Mouse (Mus musculus) ovary, postnatal 10 days (tissue): ENCODE results near the gene Itga9.

ENCODE experiments used
- DNase-seq: peaks from one replicate; pipeline ENCODE4 v3.0.0; 2022; ENCODE audit warnings: low spot score

The Itga9 gene

DNA sequence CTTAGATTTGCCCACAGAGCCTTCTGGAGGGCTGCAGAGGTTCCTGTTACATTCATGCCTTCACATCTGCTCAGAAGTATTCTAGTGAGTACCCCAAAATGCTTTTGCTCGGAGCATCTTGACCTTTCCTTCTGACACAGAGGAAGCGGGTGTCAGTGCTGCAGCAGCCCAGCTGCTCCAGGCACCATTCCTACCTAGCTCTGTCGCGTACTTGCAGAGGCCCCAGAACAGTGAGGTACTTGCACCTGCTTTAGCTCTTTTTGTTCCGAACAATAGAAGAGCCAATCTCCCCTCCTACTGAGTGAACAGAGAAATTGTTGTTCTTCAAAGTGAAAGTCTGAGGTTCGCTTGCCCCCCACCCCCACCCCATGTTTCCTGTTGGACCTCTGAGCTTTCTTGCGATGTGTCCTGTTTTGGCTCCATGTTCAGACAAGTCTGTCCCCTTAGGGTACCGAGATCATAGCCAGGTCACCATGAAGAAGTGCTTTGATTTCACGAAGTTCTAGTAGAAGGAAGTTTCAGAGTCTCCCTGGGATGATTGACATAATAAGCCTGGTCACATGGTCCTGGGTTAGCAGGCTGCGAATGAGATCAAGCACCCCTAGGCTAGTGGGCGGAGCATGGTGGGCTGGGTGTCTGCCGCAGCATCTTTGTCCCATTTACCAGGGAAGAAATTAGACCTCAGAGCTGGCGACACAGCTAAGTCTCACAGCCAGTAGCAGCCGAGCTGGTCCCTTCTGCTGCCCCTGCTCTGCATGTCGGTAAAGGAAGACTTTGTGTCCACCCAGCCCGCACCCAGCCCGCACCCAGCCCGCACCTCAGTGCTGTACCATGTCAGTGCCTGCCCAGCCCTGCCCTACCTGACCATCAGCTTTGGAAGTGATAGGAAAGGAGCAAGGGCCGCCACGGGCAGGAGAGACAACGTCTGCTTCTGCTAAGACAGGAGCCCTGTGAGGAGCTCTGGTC, 215.0 kb downstream of the Itga9 start:
- no peak for DNase-seq

DNA sequence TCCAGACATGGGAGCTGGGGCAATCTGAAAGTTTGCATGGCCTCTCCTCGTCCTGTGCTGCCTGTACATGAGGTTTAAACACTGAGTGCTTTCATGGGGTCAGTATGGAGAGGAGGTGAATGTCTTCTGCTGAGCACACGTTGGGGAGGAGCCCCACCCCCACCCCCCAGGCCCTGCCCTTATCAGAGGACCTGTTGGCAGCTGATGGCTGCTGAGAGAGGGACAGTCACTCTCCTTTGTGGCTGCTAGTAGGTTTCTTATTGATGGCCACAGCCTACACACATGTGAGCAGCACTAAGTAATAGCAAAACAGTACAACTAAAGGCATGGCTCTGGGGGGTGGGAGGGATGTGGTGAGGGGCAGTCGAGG, 215.7 kb downstream of the Itga9 start:
- no peak for DNase-seq

DNA sequence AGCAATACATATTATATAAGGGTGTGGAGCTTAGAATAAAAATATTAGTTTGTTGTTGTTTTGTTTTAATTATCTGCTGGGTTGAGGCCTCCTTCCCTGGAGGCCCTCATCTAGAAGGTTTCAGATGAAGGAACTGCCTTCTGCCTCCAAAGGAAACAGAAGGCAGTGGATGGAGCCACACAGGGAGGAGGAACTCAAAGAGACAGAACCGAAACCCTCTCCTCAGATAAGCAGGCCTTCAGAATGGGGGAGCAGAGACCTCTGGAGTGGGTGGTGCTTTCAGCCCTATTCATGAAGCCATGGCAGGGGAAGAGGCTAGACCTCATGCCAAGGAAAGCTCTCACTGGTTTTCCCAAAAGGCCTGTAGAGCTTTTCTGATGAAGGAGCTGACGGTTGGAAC, 216.1 kb downstream of the Itga9 start:
- DNase-seq: no peak

DNA sequence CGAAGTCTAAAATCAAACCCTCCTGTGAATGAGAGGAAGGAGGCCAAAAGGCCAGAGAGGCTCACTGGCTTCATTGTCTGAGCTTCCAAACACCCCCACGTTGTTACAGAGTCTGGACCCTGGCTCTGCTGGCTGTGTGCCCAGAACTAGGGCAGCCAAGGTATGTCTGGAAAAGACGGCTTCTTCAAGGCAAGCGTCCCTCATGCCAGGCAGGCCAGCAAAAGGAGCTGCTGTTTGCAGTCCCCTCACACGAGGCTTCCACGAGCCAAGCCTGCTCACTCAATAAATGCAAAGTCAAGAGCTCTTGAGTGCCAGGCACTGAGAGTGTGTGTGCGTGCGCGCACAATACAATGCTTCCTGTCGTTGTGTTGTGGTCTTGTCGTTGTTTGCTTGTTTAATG, 224.6 kb downstream of the Itga9 start:
- DNase-seq: no peak

DNA sequence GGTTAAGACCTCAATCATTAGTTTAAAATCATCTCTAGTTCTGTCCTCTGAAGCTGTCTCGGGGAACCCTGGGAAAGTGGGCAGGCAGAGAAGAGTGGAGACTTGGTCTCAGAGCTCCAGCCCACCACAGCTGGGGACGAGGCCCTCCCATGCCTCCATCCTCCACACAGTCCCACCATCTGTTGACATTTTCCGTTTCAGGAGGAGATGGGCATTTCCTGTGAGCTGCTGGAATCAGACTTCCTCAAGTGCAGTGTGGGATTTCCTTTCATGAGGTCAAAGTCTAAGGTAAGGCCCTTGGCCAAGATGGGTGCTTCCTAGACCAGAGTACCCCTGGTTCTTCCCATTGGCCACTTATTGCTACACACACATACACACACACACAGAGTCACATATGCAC, 226.0 kb downstream of the Itga9 start:
- DNase-seq: no peak

DNA sequence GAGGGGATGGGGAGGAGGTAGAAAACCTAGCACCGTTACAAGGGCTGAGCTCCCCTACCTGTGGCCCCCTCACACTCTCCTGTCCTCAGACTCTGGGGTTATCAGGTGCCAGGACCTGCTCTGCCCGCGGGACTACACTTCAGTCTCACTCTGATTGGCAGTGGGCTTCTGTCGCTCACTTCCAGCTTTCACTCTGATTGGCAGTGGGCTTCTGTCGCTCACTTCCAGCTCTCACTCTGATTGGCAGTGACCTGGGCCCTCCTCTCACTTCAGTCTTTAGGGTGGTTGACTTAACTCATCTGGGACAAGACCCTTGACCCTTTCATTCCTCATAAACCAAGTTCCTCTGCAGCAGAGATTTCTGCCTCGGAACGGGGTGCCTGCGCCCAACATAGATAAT, 226.9 kb downstream of the Itga9 start:
- no peak for DNase-seq

DNA sequence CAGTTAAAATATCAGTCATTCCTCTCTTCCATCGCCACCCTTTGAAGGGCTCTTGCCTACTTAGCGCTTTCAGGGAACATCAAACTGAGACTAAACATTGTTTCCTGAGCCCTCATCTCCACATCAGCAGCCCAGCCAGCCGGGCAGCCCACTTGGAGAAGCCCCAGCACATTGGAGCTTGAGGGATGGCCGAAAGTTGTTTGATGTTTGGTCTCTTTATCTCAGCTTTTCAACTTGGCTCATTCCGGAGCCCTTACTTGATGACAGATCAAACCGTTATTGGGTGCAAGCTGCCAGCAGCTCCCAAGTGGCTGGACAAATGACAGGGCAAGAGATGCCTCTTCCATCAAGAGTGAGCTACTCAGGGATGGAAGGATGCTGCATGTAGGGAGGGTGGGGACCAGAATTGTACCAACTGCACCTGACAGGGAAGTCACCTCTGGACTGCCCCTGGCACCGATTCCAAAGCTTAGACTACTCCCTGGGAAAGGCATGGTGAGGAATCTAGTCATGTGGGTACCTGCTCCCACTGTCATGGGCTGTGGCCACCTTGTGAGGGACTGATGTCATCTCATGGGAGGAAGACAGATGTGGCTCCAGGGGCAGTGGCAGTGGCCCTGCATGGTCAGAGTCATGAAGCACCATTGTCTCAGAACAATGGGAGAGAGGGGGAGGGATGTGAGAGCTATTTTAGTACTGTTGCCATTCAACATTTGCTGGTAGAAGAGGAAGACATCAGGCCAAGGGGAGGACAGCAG, 232.6 kb downstream of the Itga9 start:
- no peak for DNase-seq

DNA sequence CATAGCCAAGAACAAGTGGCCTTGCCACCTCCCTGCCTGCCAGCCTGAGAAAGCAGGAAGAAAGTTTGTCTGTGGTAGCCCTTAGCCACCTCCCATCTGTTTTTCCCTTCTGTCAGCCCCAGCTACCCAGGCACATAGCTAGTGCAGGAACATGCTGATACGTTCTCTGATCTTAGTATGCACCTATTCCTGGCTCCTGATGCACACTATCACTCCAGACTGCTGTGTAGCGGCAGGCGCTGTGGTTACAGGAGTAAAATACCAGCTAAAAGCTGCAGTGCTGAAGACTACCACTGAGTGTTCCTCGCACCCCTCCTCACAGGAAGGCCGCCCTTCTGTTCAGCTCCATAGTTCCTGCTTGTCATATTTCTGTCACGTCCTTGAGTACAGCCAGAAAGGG, 234.8 kb downstream of the Itga9 start:
- DNase-seq: no peak

DNA sequence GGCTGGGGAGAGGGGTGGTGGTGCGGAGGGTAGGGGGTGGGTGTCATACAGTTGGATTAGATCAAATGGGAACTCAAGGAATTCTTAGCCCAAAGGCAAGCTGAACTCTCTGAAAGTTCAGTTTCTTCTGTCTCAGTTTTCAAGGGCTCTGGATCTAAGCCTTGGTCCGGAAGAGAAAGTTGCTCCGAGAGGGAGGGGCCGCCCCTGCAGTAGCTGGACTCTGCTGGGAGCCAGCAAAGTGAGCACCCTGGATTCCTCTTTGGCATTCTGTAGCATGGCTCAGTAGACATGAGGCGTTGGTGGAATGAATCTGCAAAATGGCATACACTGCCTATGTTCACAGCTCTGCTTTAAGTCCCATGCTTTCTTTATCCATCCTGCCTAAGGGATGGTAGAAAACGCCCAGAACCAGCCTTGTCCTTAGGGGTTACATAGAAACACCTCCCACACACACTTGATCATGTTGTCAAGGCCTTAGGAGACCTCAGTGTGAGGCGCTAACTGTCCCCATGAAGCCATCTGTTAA, 235.5 kb downstream of the Itga9 start:
- no peak for DNase-seq

DNA sequence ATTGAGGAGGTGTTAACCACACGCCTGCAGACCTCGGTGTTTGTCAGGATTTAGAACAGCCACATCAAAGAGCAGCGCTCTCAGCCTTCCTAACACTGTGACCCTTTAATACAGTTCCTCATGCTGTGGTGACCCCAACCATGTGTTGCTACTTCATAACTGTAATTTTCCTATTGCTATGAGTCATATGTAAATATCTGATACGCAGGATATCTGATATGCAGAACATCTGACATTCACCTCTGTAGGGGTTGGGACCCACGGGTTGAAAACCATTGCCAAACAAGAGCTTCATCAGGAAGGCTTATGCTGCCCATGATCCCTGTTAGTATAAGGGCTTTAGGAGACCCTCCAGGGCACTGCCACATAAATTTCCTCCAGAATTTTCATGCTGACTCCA, 237.2 kb downstream of the Itga9 start:
- DNase-seq: no peak

DNA sequence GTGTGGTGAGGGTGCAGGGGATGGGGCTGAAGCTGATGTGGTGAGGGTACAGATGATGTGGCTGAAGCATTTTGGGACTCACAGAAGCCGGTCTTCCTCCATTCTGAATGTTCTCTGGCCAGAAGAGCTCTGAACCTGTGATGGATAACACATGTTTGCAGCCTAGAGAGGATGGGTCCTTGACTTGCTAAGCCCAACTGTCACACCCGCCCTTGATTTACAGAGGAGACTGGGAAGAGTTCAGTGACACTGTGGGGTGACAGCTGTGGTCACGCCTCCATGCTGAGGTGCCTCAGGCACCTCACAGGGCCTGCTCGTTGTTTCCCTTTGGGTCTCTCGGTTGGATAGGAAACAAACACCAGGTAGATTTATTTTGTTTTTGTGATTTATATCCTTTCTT, 238.5 kb downstream of the Itga9 start:
- DNase-seq: no peak

DNA sequence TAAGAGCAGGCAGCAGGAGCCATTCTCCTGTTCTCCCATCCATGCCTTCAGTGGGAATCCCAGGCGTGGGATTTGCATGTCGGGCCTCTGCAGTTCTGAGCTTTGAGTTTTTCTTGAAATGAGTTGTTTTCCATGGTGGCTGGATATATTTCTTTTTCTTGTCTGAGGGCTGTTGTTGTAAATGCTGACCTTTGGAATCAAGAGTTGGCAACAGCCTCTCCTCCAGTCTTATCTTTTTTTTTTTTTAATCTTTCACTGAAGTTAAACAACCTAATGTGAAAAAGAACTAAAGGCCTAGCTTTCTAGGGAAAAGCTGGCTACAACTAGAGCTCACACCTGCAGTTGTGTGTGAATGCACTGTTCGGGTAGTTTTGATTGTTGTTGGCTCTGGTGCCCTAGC, 240.3 kb downstream of the Itga9 start:
- no peak for DNase-seq

DNA sequence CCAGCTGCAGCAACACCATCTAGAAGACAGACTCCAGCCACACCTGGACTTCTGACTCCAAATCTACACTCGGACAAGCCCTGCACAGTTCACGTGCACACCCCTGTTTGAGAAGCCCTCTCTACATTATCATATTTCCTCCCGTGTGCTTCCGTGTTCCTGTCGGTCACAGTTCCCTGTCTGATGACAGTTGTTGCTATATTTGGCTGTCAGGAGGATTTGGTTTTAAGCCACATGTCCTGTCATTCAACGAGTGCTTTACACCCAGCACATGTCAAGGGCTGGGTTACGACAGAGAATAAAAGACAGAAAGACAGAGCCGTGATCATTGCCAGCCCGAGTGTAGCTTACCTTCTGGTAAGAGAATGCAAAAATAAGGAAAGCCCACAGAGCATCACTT, 250.2 kb downstream of the Itga9 start:
- DNase-seq: no peak

DNA sequence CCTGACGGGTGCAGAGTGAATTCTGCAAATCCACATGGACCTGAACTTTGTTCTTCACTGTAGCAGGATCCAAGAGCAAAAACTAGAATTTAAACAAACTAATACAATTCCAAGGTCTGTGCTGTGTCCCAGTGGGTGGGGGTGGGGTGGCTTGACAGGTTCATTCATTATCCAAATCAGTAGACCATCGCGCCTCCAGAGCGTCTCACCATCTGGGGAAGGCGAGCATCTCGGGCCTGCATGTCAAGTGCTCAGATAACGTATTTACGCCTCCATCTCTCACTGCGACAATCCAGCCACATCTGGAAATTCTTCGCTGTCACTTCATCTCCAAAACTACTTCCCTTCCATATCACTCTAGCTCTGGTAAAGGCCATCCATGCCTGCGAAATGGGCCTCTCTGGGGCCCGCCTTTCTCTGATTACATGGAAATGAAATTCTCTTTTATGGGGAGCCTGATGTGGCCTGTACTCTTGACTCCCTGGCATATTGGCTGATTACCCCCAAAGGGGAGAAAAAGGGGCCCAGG, 254.2 kb downstream of the Itga9 start:
- no peak for DNase-seq

DNA sequence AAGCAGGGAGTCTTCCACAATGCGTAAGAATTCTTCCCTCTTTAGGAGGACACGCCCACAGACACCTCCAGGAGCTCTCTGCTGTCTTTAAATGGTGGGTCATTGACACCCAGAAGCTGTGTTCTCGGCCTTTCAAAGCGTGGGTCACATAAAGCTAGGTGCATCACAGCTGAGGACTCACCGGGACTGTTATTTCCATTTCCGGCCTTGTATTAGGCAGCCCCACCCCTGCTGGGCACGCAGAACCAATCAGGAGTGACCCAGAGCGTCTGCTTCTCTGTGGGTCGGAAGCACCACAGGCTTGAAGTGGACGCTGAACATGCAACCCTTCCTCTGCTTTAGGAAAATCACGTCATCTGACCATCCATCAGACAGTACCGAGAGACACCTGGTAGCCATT, 255.7 kb downstream of the Itga9 start:
- DNase-seq: no peak

DNA sequence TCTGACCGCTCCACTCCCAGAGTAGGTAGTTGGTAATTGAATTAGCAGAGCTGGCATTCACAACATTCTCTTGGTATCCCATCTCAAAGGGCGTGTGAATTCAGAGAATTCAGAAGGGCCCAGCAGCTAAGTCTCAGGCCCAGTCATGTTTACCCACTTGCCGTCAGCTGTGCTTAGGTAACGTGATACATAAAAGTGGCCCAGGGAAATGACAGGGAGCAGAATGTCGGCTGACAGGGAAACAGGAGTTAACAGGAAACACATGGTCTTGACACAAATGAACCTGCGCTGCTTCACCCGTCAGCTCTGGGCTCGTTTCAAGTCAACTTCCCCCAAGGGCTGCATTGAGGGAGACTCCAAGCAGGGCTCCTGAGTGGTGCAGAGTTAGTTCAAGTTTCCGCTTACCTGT, 256.4 kb downstream of the Itga9 start:
- DNase-seq: no peak

DNA sequence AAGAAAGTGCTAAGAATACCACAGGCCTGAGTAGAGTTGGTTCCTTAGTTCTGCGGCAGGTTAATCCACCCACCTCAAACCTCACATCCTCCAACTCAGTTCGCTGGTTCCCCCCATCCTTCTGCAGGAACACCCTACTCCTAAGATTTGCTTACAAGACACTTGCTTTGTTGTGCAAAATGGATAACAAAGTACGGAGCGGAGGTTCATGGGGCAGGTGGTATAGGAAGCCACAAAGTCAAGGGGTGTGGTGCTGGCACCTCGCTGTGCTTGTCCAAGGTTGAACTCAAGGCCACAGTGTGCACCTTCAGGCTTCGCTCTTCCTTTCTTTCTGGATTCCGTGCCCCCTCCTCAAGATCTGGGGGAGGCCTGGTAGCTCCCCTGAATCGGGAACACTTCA, 257.0 kb downstream of the Itga9 start:
- DNase-seq: no peak

DNA sequence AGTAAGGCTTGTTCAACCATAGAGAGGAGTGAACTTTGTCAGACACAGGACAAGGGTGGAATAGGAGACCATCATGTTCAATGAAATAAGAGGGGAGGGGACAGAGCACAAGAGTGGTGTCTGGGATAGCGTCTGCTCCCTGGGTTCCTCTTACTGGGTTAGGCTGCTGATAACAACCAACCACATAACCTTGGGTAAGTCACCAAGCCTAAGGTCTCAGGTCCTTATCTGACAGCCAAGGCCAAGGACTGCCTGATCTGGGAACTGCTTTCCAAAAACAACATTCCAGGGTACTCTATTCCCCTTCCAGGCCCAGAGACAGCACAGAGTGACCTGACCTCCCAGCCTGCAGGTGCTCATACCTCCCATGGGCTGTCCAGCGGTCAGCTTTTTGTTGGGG, 260.5 kb downstream of the Itga9 start:
- DNase-seq: no peak

DNA sequence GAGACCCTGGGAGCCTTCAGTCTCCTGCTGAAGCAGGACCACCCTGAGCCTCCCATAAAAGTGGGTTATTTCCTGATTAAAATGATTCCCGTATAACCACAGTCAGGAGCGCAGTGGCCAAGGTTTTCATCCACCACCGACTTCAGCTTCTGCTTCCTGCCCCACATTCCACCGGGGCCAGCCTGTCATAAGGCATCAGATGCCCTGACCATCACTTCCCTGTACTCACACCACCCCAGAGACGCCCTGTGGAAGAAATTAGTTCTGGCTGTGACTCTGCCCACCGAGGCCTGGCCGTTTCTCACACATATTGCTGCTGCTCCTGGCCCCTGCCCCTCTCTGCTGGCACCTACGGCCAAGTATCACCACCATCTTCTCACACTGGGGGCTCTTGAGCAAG, 261.4 kb downstream of the Itga9 start:
- no peak for DNase-seq

DNA sequence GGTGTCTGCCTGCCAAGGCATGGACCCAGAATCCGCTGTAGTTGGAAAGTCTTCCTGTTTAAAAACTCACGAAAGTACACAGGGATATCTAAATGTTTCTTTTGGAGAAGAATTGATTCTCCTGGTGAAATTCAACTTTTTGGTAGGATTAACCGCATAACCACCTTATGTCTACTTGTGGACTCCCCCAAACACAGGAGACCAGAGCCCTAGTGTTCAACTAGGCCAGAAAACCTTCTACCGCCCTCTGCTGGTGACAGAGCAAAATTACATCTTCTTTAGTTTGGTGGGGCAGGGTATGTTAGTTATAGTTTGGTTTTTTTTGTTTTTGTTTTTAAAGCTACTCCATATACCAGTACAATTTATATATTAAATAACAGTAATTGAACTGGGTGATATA, 264.6 kb downstream of the Itga9 start:
- DNase-seq: no peak

DNA sequence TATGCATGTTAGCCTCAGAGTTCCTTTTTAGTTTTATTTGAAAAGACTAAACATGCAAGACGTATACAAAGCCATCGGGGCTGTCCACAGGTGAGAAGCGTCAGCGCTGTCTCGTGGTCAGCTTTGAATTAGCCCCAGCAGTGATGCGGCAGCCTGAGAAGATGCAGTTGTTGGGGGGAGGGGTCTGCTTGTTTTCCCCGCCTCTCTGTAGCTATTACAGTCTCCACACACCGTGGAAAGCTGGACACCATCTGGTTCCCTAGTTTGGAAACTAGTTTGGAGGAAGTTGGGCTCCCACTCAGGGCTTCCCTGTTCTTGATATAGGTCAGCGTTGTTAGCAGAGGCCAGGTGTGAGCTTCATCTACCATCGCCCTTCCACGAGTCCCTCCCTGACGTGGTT, 266.5 kb downstream of the Itga9 start:
- no peak for DNase-seq

DNA sequence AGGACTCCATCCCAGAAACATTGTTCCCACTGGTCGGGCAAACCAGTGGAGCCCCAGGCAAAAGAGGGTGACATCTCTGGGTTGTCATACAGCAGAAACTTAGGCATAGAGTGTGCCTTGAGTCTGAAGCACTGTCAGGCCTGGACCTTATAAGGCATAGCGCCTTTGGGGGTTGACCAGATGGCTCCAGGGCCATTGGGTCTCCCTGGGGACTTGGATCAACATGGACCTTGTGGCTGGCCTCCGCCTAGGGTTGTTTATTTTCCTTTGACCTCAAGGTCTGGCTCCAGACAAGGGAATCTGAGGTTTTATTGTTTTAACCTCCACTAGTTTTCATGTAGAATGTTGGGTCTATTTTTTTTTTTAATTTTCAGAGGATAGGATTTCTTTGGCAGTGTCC, 267.1 kb downstream of the Itga9 start:
- no peak for DNase-seq

DNA sequence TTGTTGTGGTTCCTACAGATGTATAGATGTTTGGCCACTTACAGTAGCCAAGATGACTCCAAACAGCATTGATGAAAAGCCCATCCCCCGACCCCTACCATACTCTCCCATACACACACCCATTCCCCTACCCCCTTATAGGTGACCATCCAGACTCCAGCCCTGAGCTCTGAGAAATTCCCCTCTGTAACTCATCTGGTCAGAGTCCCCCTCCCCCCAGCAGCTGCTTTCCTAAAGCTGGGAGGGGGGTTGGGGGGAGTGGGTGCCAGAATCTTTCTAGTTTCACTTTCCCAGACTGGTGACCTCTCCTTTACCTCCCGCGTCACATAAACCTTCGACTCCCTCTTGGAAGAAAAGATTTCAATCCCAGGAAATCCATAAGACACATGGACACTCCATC, 269.2 kb downstream of the Itga9 start:
- no peak for DNase-seq
